Mouse (Mus musculus): Measurements from ENCODE around the gene Vmn2r53. TPM values are rescaled to one million over a fixed set of nuclear protein-coding genes. Genes with fewer than 3 reads are reported as not detected.

Gene Vmn2r53
- total RNA-seq (2023) = under 1 TPM; 0.02 to 0.04 TPM

DNA sequence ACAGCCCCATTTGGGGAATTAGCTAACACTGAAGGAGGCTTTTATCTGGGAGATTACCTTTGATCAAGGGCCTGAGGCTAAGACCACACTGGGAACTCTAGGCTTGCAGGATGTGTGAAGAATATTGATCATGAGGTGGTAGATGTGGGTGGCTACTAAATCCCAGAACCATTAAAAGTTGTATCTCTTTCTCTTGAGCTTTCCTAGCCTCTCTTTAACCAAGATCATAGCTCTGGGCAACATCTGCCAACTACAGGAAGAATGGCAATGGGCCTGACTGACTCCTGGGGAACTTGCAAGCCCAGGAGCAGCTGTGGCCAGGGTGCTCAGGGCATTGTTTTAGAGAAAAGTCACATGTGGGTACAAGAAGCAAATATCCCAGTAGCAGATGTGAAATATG, at the start of gene Vmn2r53:
Vmn2r53 (minus strand) TSS at position 101 of the 400 bp plus-strand sequence.

DNA sequence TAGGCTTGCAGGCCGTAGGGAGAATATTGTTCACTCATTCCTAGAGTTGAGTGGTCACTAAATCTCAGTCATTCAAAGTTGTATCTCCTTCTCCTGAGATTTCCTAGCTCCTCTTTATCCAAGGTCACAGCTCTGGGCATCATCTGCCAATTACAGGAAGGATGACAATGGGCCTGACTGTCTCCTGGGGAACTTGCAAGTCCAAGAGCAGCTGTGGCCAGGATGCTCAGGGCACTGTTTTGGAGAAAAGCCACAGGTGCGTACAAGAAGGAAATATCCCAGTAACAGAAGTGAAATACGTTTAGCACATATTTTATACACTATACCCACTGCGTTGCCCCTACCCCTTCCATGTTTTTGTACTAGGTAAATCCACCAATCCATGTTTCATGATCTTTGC, 31.6 kb upstream of the Vmn2r53 start, which contains the start of gene Vmn2r54:
Vmn2r54 (minus strand) TSS at position 101 of the 400 bp plus-strand sequence.

Other genes starting within 250 kb of the Vmn2r53 start
- not detected for gene Vmn1r84, start 239.5 kb downstream of the Vmn2r53 start, total RNA-seq (2023)
- under 1 TPM in 1 of 2 experiments, not detected in 1; 0.60 TPM for gene Zfp551, start 186.0 kb downstream of the Vmn2r53 start, total RNA-seq (2023)
- gene Zfp606, start 130.5 kb downstream of the Vmn2r53 start, total RNA-seq (2023) = 1 to 10 TPM; 2.1 to 2.8 TPM
- gene 2900092C05Rik, start 96.3 kb downstream of the Vmn2r53 start, total RNA-seq (2023) = not detected
- not detected for gene Vmn2r54, start 31.5 kb upstream of the Vmn2r53 start, total RNA-seq (2023)
- not detected for gene Vmn2r55, start 76.2 kb upstream of the Vmn2r53 start, total RNA-seq (2023)
- gene Vmn2r56, start 126.2 kb upstream of the Vmn2r53 start, total RNA-seq (2023) = not detected
- 1 to 10 TPM; 2.6 to 3.1 TPM for gene Zscan18, start 194.8 kb upstream of the Vmn2r53 start, total RNA-seq (2023)
- gene Zfp329, start 210.1 kb upstream of the Vmn2r53 start, total RNA-seq (2023) = 1 to 10 TPM; 2.5 to 2.7 TPM
- 10 to 100 TPM; 29.5 to 30.2 TPM for gene Zfp110, start 226.0 kb upstream of the Vmn2r53 start, total RNA-seq (2023)

Data from neutrophil, adult 59 days (primary cell).